Mouse (Mus musculus) ES-Bruce4 (cell line): ENCODE results near the gene Trio. TPM values are rescaled to one million over a fixed set of nuclear protein-coding genes. Genes with fewer than 3 reads are reported as not detected.

Source experiments
- H3K27ac ChIP-seq: 2 replicates; pipeline ENCODE4 v1.5.1; 2012; ENCODE audit warnings: low read length, inconsistent platforms; ENCODE audit not compliant: insufficient read depth
- H3K27me3 ChIP-seq: 2 replicates; pipeline ENCODE4 v1.6.1; 2012; ENCODE audit warnings: mild to moderate bottlenecking, low read length, inconsistent platforms; ENCODE audit not compliant: control insufficient read depth, poor library complexity, insufficient read depth, severe bottlenecking
- H3K36me3 ChIP-seq: 2 replicates; pipeline ENCODE4 v1.6.1; 2012; ENCODE audit warnings: inconsistent platforms, mild to moderate bottlenecking, low read length, moderate library complexity; ENCODE audit not compliant: control insufficient read depth, poor library complexity, insufficient read depth, severe bottlenecking
- H3K4me1 ChIP-seq: one replicate; pipeline ENCODE4 v1.8.1; 2011; ENCODE audit warnings: low read length; ENCODE audit not compliant: control insufficient read depth, insufficient read depth
- H3K4me3 ChIP-seq: 2 replicates; pipeline ENCODE4 v1.5.1; 2011; ENCODE audit warnings: low read depth, mild to moderate bottlenecking, low read length
- H3K9ac ChIP-seq: 2 replicates; pipeline ENCODE4 v1.6.1; 2012; ENCODE audit warnings: low read depth, mild to moderate bottlenecking, inconsistent platforms; ENCODE audit not compliant: poor library complexity, severe bottlenecking
- H3K9me3 ChIP-seq: replicated peaks from 2 replicates; pipeline ENCODE4 v1.6.1; 2012; ENCODE audit warnings: mild to moderate bottlenecking, low read length, inconsistent platforms; ENCODE audit not compliant: control insufficient read depth, poor library complexity, insufficient read depth, severe bottlenecking
- CTCF ChIP-seq: IDR thresholded peaks from one replicate; pipeline ENCODE4 v1.8.1; 2011; ENCODE audit warnings: low read depth, low read length
- EP300 ChIP-seq: IDR thresholded peaks from 2 replicates; pipeline ENCODE4 v1.6.1; 2011; ENCODE audit warnings: low read depth, low read length; ENCODE audit not compliant: insufficient read depth
- POLR2A ChIP-seq: IDR thresholded peaks from one replicate; pipeline ENCODE4 v1.8.1; 2011; ENCODE audit warnings: low read length; ENCODE audit not compliant: insufficient read depth
- polyA plus RNA-seq: library from polyadenylated mRNA; stranded (reverse); fragments of >200 nt; gene quantifications from 2 replicates; pipeline ENCODE4 v1.2.4, GENCODE M21; 2011; ENCODE audit warnings: low read depth; ENCODE audit not compliant: missing spikeins, insufficient read depth, insufficient read length

Gene Trio
- polyA plus RNA-seq, 1 experiment, result 62.2 TPM

DNA sequence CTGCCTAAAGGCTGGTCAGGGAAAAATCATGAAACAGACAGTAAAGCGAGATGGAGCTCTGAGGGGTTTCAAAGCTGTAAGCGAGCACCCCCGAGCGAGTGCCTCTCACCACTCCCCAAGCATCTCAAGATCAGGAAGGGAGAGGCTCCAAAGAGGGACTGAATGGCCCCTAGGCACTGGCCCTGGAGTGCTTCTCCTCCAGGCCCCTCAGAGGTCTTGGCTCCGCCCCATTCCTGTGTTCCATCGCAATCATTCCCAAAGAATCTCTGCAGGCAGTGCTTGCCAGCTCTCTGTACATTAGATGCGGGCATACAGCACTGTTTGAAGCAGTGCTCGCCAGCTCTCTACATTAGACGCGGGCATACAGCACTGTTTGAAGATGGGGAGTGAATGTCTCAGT is 219.4 kb downstream of the Trio start:
- H3K9ac ChIP-seq, result no peak overlapping the region
- no peak overlapping the region for H3K27ac ChIP-seq
- no peaks in the 10 kb centered on the region for H3K9me3 ChIP-seq
- H3K4me3 ChIP-seq, result no peak overlapping the region
- H3K36me3 ChIP-seq, result no peaks in the 10 kb centered on the region
- H3K27me3 ChIP-seq, result no peaks in the 10 kb centered on the region
- TF ChIP-seq EP300 (no peak), CTCF (no peak), POLR2A (no peak)
- H3K4me1 ChIP-seq, result peaks cover 6% of the 10 kb centered on the region

DNA sequence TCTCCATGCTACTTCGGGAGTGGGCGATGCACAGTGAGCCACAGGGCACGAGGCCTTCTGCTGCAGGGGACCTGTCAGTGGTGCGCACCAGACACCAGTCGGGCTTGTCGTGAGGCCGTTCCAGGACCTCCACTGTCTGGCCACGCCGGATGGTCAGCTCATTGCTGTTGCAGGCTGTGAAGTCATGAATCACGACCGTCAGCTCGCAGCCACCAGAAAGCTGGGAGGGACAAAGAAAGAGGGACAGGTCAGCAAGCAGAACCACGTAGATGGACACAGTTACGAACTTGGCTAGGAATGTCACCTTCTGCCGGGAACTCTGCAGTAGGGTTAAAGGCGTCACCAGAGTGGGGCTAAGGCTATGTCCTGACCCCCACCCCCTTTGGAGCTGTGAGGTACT is 220.0 kb downstream of the Trio start:
- no peak for TF ChIP-seq CTCF
- TF ChIP-seq EP300, result no peak
- no peak for TF ChIP-seq POLR2A
- no peak overlapping the region for H3K4me3 ChIP-seq
- no peak overlapping the region for H3K27ac ChIP-seq
- peaks cover 6% of the 10 kb centered on the region for H3K4me1 ChIP-seq
- H3K9me3 ChIP-seq, result no peaks in the 10 kb centered on the region
- H3K27me3 ChIP-seq, result no peaks in the 10 kb centered on the region
- H3K9ac ChIP-seq, result no peak overlapping the region
- H3K36me3 ChIP-seq, result no peaks in the 10 kb centered on the region

DNA sequence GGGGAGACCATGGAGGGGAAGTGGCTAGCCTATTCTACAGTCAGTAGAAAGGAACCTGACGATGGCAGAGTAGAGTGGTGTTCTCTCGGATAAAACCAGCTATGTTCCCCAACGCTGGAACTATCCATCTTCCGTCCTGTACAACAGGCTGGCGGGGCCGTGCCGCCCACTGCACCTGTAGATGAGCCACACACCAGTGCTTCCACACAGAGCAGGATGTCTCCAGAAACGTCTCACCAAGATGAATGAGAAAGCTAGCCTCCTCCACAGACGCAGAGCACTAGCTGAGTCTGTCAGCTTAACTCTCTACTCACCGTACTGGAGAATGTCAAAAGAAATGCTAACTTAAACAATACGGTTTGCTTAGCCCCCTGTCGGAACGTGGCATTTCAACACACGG is 221.2 kb downstream of the Trio start:
- TF ChIP-seq POLR2A, result no peak
- Histone ChIP-seq H3K4me1 (peaks cover 6% of the 10 kb centered on the region), H3K4me3 (no peak overlapping the region), H3K9me3 (no peaks in the 10 kb centered on the region), H3K9ac (no peak overlapping the region), H3K27ac (no peak overlapping the region), H3K27me3 (no peaks in the 10 kb centered on the region), H3K36me3 (no peaks in the 10 kb centered on the region)

DNA sequence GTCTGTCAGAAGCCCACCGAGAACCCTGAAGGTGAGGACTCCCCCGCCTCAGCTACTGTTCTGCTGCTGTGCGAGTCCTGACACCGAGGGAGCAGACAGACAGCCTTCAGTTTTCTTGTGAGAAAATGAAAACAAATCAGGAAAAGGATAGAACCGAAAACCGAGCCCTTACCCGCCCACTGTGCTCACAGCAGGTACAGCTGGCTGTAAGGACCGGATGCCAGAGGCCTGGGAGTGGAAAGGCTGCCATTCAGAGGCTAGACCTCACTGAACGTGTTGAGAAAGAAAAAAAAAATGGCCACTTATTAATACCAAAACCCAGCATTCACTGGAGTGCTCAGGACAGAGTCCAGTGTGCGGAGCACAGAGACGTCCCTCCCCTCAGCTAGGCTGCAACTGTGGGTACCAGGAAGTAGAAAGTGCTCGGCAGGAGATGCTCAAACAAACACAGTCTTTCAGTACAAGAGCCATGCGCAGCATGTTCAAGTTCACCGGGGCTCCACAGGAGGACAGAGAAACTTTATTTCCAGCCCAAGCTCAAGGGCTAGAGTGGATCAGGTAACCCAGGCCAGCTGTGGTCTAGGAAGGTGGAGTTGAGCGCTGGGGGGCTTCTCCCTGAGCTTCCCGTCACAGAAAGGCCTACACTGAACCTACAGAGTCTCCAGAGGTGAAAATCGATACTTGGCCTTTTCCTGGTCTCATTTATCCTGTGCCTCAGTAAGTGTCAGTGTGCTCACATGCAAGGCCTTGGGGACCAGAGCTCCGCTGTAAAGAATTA is 221.9 kb downstream of the Trio start:
- no peaks in the 10 kb centered on the region for H3K36me3 ChIP-seq

DNA sequence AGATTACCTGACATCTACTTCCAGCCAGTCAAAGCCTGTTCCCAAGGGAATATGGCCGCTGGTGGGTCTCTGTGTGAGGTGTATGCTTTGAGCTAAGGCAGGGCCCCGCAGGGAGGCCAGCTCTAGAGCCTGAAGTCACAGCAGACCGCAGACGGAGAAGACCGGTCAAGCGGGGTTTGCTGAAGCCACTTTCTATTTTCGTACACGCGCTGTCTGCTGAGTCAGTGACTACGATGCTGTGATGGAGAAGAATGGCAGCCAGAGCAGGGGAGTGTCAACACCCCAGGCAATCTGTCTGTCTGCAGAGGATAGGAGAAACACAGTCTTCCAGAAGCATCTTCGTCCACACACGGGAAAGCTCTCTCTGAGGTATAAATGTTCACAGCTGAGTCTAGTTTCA is 223.4 kb downstream of the Trio start:
- Histone ChIP-seq H3K4me1 (peaks cover 6% of the 10 kb centered on the region), H3K27ac (no peak overlapping the region), H3K9me3 (no peaks in the 10 kb centered on the region), H3K4me3 (no peak overlapping the region), H3K27me3 (no peaks in the 10 kb centered on the region), H3K9ac (no peak overlapping the region), H3K36me3 (no peaks in the 10 kb centered on the region)
- TF ChIP-seq CTCF (no peak), EP300 (no peak), POLR2A (no peak)

More for the DNA sequence above, 221.9 kb downstream of the Trio start:
- no peaks in the 10 kb centered on the region for H3K9me3 ChIP-seq
- H3K27ac ChIP-seq, result peak overlapping the region; percentile 27; the same call in 1 of the 2 replicates
- peaks cover 6% of the 10 kb centered on the region for H3K4me1 ChIP-seq
- no peak overlapping the region for H3K4me3 ChIP-seq
- no peaks in the 10 kb centered on the region for H3K27me3 ChIP-seq
- no peak overlapping the region for H3K9ac ChIP-seq
- TF ChIP-seq EP300 (no peak), POLR2A (no peak), CTCF (no peak)

DNA sequence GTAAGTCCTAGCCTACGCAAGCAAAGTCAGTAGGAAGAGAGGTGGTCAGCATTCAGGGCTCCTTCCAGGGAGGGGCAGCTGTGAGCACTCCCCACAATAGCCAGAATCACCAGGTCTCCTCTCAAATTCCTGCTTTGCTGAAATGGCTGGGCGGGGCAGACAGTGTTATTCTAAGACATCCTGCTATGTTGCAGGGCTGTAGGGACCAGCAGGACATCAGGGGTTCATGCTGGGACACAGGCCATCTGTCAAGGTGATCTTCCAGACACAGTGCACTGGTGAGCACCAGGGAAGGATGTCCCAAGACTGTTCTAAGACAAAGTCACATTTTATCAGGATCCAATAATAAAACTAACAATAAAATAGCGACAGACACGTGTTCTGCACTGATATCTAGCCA is 224.5 kb downstream of the Trio start:
- Histone ChIP-seq H3K27me3 (no peaks in the 10 kb centered on the region), H3K4me1 (peaks cover 6% of the 10 kb centered on the region), H3K4me3 (no peak overlapping the region), H3K36me3 (no peaks in the 10 kb centered on the region), H3K9me3 (no peaks in the 10 kb centered on the region), H3K9ac (no peak overlapping the region), H3K27ac (no peak overlapping the region)
- TF ChIP-seq POLR2A (no peak), EP300 (peak; percentile 89), CTCF (no peak)
